In the genomic region with DNA sequence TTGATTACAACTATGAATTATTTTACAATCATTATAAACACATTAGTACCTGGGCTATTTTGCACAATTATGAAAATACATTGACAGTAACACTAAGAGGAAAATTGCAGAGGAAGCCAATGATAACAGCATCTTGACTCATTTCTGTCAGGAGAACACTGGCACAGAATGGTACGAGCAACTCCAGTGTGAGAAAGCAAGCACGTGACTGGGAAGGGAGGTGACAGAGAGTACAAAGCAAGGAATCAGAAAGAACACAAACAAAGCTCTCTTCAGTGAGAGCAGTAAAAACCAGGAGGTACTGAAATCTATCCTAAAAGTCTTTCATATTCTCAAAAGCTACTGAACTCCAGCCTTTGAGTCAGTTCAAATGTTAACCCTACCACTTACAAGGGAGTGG, we compare ENCODE assay signal across 14 mouse cellular contexts. TPM values are rescaled to one million over a fixed set of nuclear protein-coding genes. Genes with fewer than 3 reads are reported as not detected.
DNase-seq lines count a peak whose midpoint lies in the region; ATAC-seq and TF ChIP-seq lines count a peak whose summit lies in the region.
"Had no signal": no experiment of that assay in that cellular context is flagged by ENCODE, and none has a peak within 500 bp of the region (broad histone marks: within the 10 kb centered on the region; RNA-seq: fewer than 3 reads in every experiment).

No protein-coding gene starts in this region.

- no peaks in the 10 kb centered on the region for H3K36me3 ChIP-seq in kidney, postnatal 0 days (ENCODE audit: insufficient read depth, low read length)
- H3K36me3 ChIP-seq in kidney, embryonic 16.5 days (ENCODE audit: insufficient read depth, low read length), result 0 out of 2 replicates have a peak, but pooled peaks cover 3% of the 10 kb centered on the region
- H3K36me3 ChIP-seq in hindbrain, postnatal 0 days (ENCODE audit: insufficient read depth, low read length), result no peaks in the 10 kb centered on the region
- H3K36me3 ChIP-seq in forebrain, embryonic 11.5 days (ENCODE audit: control insufficient read depth, insufficient read depth, low read length), result no peaks in the 10 kb centered on the region
- H3K36me3 ChIP-seq: embryonic facial prominence, embryonic 15.5 days; stomach, embryonic 15.5 days had no signal

- H3K4me1 ChIP-seq in kidney, postnatal 0 days (replicated peaks; ENCODE audit: insufficient read depth, low read length), result no peaks in the 10 kb centered on the region
- H3K4me1 ChIP-seq in kidney, embryonic 16.5 days (ENCODE audit: insufficient read depth, low read length), result peaks cover 8% of the 10 kb centered on the region; the same call in 1 of the 2 replicates
- no peaks in the 10 kb centered on the region for H3K4me1 ChIP-seq in hindbrain, postnatal 0 days (ENCODE audit: insufficient read depth, low read length)
- H3K4me1 ChIP-seq in forebrain, embryonic 11.5 days (replicated peaks; ENCODE audit: control insufficient read depth, insufficient read depth, low read length), result no peaks in the 10 kb centered on the region
- H3K4me1 ChIP-seq: embryonic facial prominence, embryonic 15.5 days had no signal

- no peak for TF ChIP-seq CTCF in kidney, postnatal 0 days (IDR thresholded peaks at IDR 0.05; ENCODE audit: low read depth)
- no peak for TF ChIP-seq CTCF in hindbrain, postnatal 0 days (IDR thresholded peaks at IDR 0.05; ENCODE audit: low read depth)

- no peak overlapping the region for H3K27ac ChIP-seq in kidney, postnatal 0 days
- H3K27ac ChIP-seq in kidney, embryonic 16.5 days (ENCODE audit: low read length), result no peak overlapping the region
- no peak overlapping the region for H3K27ac ChIP-seq in hindbrain, postnatal 0 days
- H3K27ac ChIP-seq in forebrain, embryonic 11.5 days (ENCODE audit: low read depth, low read length), result no peak overlapping the region
- H3K27ac ChIP-seq: embryonic facial prominence, embryonic 15.5 days; liver, embryonic 14.5 days; stomach, embryonic 15.5 days had no signal

- DNase-seq in adrenal gland, adult (ENCODE audit: inconsistent age in 2 of 2, low spot score in 1 of 2), result peak; percentile 31 to 69
- DNase-seq in adrenal gland, postnatal 4 days (ENCODE audit: low spot score in 2 of 2), result no peak
- peak; percentile 19 for DNase-seq in kidney, postnatal 0 days (ENCODE audit: low spot score)
- DNase-seq in NIH3T3 (ENCODE audit: low read depth), result peak; percentile 41
- DNase-seq in heart, postnatal 25 days (ENCODE audit: low spot score), result peak; percentile 8
- no peak for DNase-seq in hindbrain, postnatal 0 days (ENCODE audit: low spot score)
- no peak for DNase-seq in forebrain, embryonic 11.5 days (ENCODE audit: low spot score)
- DNase-seq: cerebellum, adult 11 months; retina, postnatal 1 day had no signal

- WGBS in kidney, postnatal 0 days, result 28% methylated on average over 2 of the region's 2 CpGs
- WGBS in kidney, embryonic 16.5 days, result 17% methylated on average over 2 of the region's 2 CpGs
- 35% methylated on average over 2 of the region's 2 CpGs for WGBS in hindbrain, postnatal 0 days
- WGBS in forebrain, embryonic 11.5 days, result 41% methylated on average over 2 of the region's 2 CpGs

- H3K9ac ChIP-seq in kidney, postnatal 0 days (ENCODE audit: low read depth, low read length), result no peak overlapping the region
- H3K9ac ChIP-seq in kidney, embryonic 16.5 days (replicated peaks; ENCODE audit: low read length), result no peak overlapping the region
- H3K9ac ChIP-seq in hindbrain, postnatal 0 days (replicated peaks; ENCODE audit: low read length), result no peak overlapping the region
- H3K9ac ChIP-seq in forebrain, embryonic 11.5 days (ENCODE audit: low read length), result no peak overlapping the region
- H3K9ac ChIP-seq: embryonic facial prominence, embryonic 15.5 days; liver, embryonic 14.5 days; stomach, embryonic 15.5 days had no signal

- intact Hi-C loops in heart, postnatal 25 days (cut with DNase I), result no loop called here

- no peak for ATAC-seq in kidney, postnatal 0 days (replicated peaks; ENCODE audit: low FRiP score, low read depth)
- ATAC-seq in kidney, embryonic 16.5 days (ENCODE audit: low FRiP score, low TSS enrichment), result no peak
- no peak for ATAC-seq in hindbrain, postnatal 0 days
- no peak for ATAC-seq in forebrain, embryonic 11.5 days (replicated peaks; ENCODE audit: low FRiP score)
- ATAC-seq: Patski had no signal

- H3K27me3 ChIP-seq in kidney, postnatal 0 days (ENCODE audit: insufficient read depth, low read length), result no peaks in the 10 kb centered on the region
- H3K27me3 ChIP-seq in kidney, embryonic 16.5 days (ENCODE audit: insufficient read depth, low read length), result no peaks in the 10 kb centered on the region
- no peaks in the 10 kb centered on the region for H3K27me3 ChIP-seq in hindbrain, postnatal 0 days (ENCODE audit: insufficient read depth, low read length)
- no peaks in the 10 kb centered on the region for H3K27me3 ChIP-seq in forebrain, embryonic 11.5 days (ENCODE audit: control insufficient read depth, insufficient read depth, low read length)
- H3K27me3 ChIP-seq: embryonic facial prominence, embryonic 15.5 days; Patski; stomach, embryonic 15.5 days had no signal

- no peaks in the 10 kb centered on the region for H3K9me3 ChIP-seq in kidney, postnatal 0 days (replicated peaks; ENCODE audit: low read length)
- no peaks in the 10 kb centered on the region for H3K9me3 ChIP-seq in kidney, embryonic 16.5 days (ENCODE audit: low read length)
- H3K9me3 ChIP-seq in hindbrain, postnatal 0 days (ENCODE audit: low read length), result no peaks in the 10 kb centered on the region
- H3K9me3 ChIP-seq in forebrain, embryonic 11.5 days (ENCODE audit: control insufficient read depth, low read length), result no peaks in the 10 kb centered on the region
- H3K9me3 ChIP-seq: embryonic facial prominence, embryonic 15.5 days; stomach, embryonic 15.5 days had no signal

- H3K4me3 ChIP-seq in kidney, postnatal 0 days (replicated peaks; ENCODE audit: low read depth, low read length), result no peak overlapping the region
- no peak overlapping the region for H3K4me3 ChIP-seq in kidney, embryonic 16.5 days (ENCODE audit: low read length)
- no peak overlapping the region for H3K4me3 ChIP-seq in hindbrain, postnatal 0 days (ENCODE audit: low read length)
- no peak overlapping the region for H3K4me3 ChIP-seq in forebrain, embryonic 11.5 days (ENCODE audit: low read depth, low read length)
- H3K4me3 ChIP-seq: embryonic facial prominence, embryonic 15.5 days; stomach, embryonic 15.5 days had no signal

- no peak overlapping the region for H3K4me2 ChIP-seq in kidney, postnatal 0 days (ENCODE audit: low read length)
- no peak overlapping the region for H3K4me2 ChIP-seq in kidney, embryonic 16.5 days (replicated peaks; ENCODE audit: low read depth, low read length)
- no peak overlapping the region for H3K4me2 ChIP-seq in hindbrain, postnatal 0 days (ENCODE audit: low read depth, low read length)
- H3K4me2 ChIP-seq in forebrain, embryonic 11.5 days (ENCODE audit: low read depth, low read length, severe bottlenecking), result no peak overlapping the region
- H3K4me2 ChIP-seq: embryonic facial prominence, embryonic 15.5 days; stomach, embryonic 15.5 days had no signal

RNA-seq across cellular contexts. Expression of gene Usp54, which starts 24.4 kb away (rescaled TPM):
- total RNA-seq in adrenal gland, postnatal 4 days (2021), result 10 to 100 TPM; 20.0 to 20.4 TPM
- polyA plus RNA-seq in kidney, postnatal 0 days (2015; fragmentation: Nextera tagmentation; extraction: Ambion mirVana), result 4.8 and 5.6 TPM in 2 replicates
- polyA plus RNA-seq in kidney, embryonic 16.5 days (2015; fragmentation: Nextera tagmentation; extraction: Ambion mirVana), result 8.0 and 10.2 TPM in 2 replicates
- total RNA-seq in heart, postnatal 25 days (2021), result 10 to 100 TPM; 16.6 to 17.6 TPM
- 27.5 and 30.2 TPM in 2 replicates for total RNA-seq in hindbrain, postnatal 0 days (2014; rRNA removed)
- 5.8 and 5.9 TPM in 2 replicates for polyA plus RNA-seq in hindbrain, postnatal 0 days (2015; fragmentation: Nextera tagmentation; extraction: Ambion mirVana)
- 20.8 and 21.0 TPM in 2 replicates for polyA plus RNA-seq in forebrain, embryonic 11.5 days (2014; fragmentation: Nextera tagmentation; extraction: Ambion mirVana)

RNA-seq across cellular contexts. Expression of gene Myoz1, which starts 39.9 kb away (rescaled TPM):
- 10 to 100 TPM; 11.0 to 25.8 TPM for total RNA-seq in adrenal gland, postnatal 4 days (2021)
- polyA plus RNA-seq in kidney, postnatal 0 days (2015; fragmentation: Nextera tagmentation; extraction: Ambion mirVana), result 1.8 and 2.5 TPM in 2 replicates
- polyA plus RNA-seq in kidney, embryonic 16.5 days (2015; fragmentation: Nextera tagmentation; extraction: Ambion mirVana), result 3.0 and 3.2 TPM in 2 replicates
- under 1 TPM; 0.39 to 0.67 TPM for total RNA-seq in heart, postnatal 25 days (2021)
- total RNA-seq in hindbrain, postnatal 0 days (2014; rRNA removed), result 1.4 TPM in 1 of 2 replicates, not detected in the other
- polyA plus RNA-seq in hindbrain, postnatal 0 days (2015; fragmentation: Nextera tagmentation; extraction: Ambion mirVana), result 0.35 TPM in 1 of 2 replicates, not detected in the other
- polyA plus RNA-seq in forebrain, embryonic 11.5 days (2014; fragmentation: Nextera tagmentation; extraction: Ambion mirVana), result 0.28 TPM in 1 of 2 replicates, not detected in the other
- polyA plus RNA-seq: Patski had no signal

RNA-seq across cellular contexts. Expression of gene Synpo2l, which starts 51.7 kb away (rescaled TPM):
- total RNA-seq in adrenal gland, postnatal 4 days (2021), result 10 to 100 TPM in 1 of 2 experiments, 1 to 10 TPM in 1; 3.6 to 11.8 TPM
- 0.32 and 0.33 TPM in 2 replicates for polyA plus RNA-seq in kidney, postnatal 0 days (2015; fragmentation: Nextera tagmentation; extraction: Ambion mirVana)
- polyA plus RNA-seq in kidney, embryonic 16.5 days (2015; fragmentation: Nextera tagmentation; extraction: Ambion mirVana), result 0.92 and 1.2 TPM in 2 replicates
- total RNA-seq in heart, postnatal 25 days (2021), result 100 to 1,000 TPM; 128 to 138 TPM
- total RNA-seq in hindbrain, postnatal 0 days (2014; rRNA removed), result 0.11 and 0.52 TPM in 2 replicates
- polyA plus RNA-seq in hindbrain, postnatal 0 days (2015; fragmentation: Nextera tagmentation; extraction: Ambion mirVana), result 0.20 and 0.23 TPM in 2 replicates
- polyA plus RNA-seq in forebrain, embryonic 11.5 days (2014; fragmentation: Nextera tagmentation; extraction: Ambion mirVana), result 0.13 and 0.35 TPM in 2 replicates

RNA-seq across cellular contexts. Expression of gene Sec24c, which starts 57.7 kb away (rescaled TPM):
- 100 to 1,000 TPM; 137 to 140 TPM for total RNA-seq in adrenal gland, postnatal 4 days (2021)
- polyA plus RNA-seq in kidney, postnatal 0 days (2015; fragmentation: Nextera tagmentation; extraction: Ambion mirVana), result 57.3 and 62.8 TPM in 2 replicates
- polyA plus RNA-seq in kidney, embryonic 16.5 days (2015; fragmentation: Nextera tagmentation; extraction: Ambion mirVana), result 113 and 120 TPM in 2 replicates
- total RNA-seq in heart, postnatal 25 days (2021), result 100 to 1,000 TPM in 1 of 2 experiments, 10 to 100 TPM in 1; 96.8 to 107 TPM
- 166 and 179 TPM in 2 replicates for total RNA-seq in hindbrain, postnatal 0 days (2014; rRNA removed)
- polyA plus RNA-seq in hindbrain, postnatal 0 days (2015; fragmentation: Nextera tagmentation; extraction: Ambion mirVana), result 52.5 and 58.7 TPM in 2 replicates
- polyA plus RNA-seq in forebrain, embryonic 11.5 days (2014; fragmentation: Nextera tagmentation; extraction: Ambion mirVana), result 94.5 and 98.1 TPM in 2 replicates

Comparison
In these comparisons a context has a peak if more than half of its experiments do, and no peak if none do; other contexts are left out.
1. DNase-seq: peak in adrenal gland, adult (2 of 2), kidney, postnatal 0 days (single experiment), NIH3T3 (single experiment) and heart, postnatal 25 days (single experiment); none in adrenal gland, postnatal 4 days (0 of 2), hindbrain, postnatal 0 days (single experiment) and forebrain, embryonic 11.5 days (single experiment).